Mouse (Mus musculus) limb, embryonic 11.5 days (tissue): Measurements from ENCODE around the gene Gcm2. TPM values are rescaled to one million over a fixed set of nuclear protein-coding genes. Genes with fewer than 3 reads are reported as not detected.

Source experiments
- ATAC-seq: fragments of 200-750 bp; cut with Nextera tagmentation; 2 replicates; pipeline ENCODE4 v1.8.0; 2017; ENCODE audit warnings: low read depth; ENCODE audit not compliant: insufficient number of reproducible peaks, low FRiP score, low TSS enrichment
- DNase-seq: peaks from one replicate; pipeline ENCODE4 v3.0.0-alpha.2; 2015; ENCODE audit warnings: low spot score
- H3K27ac ChIP-seq: fragments of 300-500 bp; sonication (generic); replicated peaks from 2 replicates; pipeline ENCODE4 v1.5.1; 2014; ENCODE audit warnings: low read depth, mild to moderate bottlenecking, low read length
- H3K27me3 ChIP-seq: fragments of 300-500 bp; sonication (generic); 2 replicates; pipeline ENCODE4 v1.6.1; 2014; ENCODE audit warnings: mild to moderate bottlenecking, low read length, mixed read lengths; ENCODE audit not compliant: control insufficient read depth, insufficient read depth
- H3K36me3 ChIP-seq: fragments of 300-500 bp; sonication (generic); 2 replicates; pipeline ENCODE4 v1.6.1; 2014; ENCODE audit warnings: mild to moderate bottlenecking, low read length, moderate library complexity, mixed read lengths; ENCODE audit not compliant: control insufficient read depth, insufficient read depth
- H3K4me1 ChIP-seq: fragments of 300-500 bp; sonication (generic); 2 replicates; pipeline ENCODE4 v1.6.1; 2014; ENCODE audit warnings: low read length, mixed read lengths; ENCODE audit not compliant: control insufficient read depth, insufficient read depth
- H3K4me2 ChIP-seq: fragments of 300-500 bp; sonication (generic); 2 replicates; pipeline ENCODE4 v1.6.1; 2014; ENCODE audit warnings: low read depth, mild to moderate bottlenecking, moderate library complexity; ENCODE audit not compliant: severe bottlenecking
- H3K4me3 ChIP-seq: fragments of 300-500 bp; sonication (generic); 2 replicates; pipeline ENCODE4 v1.5.1; 2014; ENCODE audit warnings: low read depth, low read length
- H3K9ac ChIP-seq: fragments of 300-500 bp; sonication (generic); 2 replicates; pipeline ENCODE4 v1.6.1; 2014; ENCODE audit warnings: mild to moderate bottlenecking, low read length
- H3K9me3 ChIP-seq: fragments of 300-500 bp; sonication (generic); 2 replicates; pipeline ENCODE4 v1.6.1; 2016; ENCODE audit warnings: low read length; ENCODE audit not compliant: control insufficient read depth
- WGBS: fragments of 180-500 bp; shearing (Covaris S2); extraction: QIAGEN DNeasy Blood & Tissue Kit; methylation state at CpG from one replicate; pipeline ENCODE4 v1.1.7; 2014; 5-methylcytosine and 5-hydroxymethylcytosine counted together
- polyA plus RNA-seq: library from polyadenylated mRNA; unstranded; fragments of >200 nt; fragmentation: Nextera tagmentation; extraction: Ambion mirVana; gene quantifications from 2 replicates; pipeline ENCODE4 v1.2.1, GENCODE M21; 2014

Gene Gcm2
- polyA plus RNA-seq, 1 experiment from 2014 or later: not detected

DNA sequence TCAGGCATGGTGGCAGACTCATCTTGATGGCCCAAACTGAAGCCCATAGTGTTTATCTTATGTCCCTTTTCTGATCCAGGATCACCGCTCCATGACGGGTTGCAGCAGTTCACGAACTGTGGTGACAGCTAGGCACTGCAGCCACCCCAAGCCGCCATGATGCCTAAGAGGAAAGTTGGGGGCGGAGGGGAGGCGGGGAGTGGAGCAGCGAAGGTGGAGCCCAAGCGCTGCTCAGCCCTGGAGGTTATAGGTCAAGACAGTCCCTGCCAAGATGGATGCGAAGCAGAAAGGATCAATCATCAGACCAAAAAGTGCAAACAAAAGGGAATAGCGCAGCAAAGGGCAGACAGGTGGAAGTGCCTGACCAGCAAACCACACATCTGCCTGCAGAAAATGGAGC is 19.6 kb downstream of the Gcm2 start:
- H3K9me3 ChIP-seq: no peaks in the 10 kb centered on the region
- H3K9ac ChIP-seq: no peak overlapping the region
- no peak overlapping the region for H3K4me2 ChIP-seq
- H3K27ac ChIP-seq: no peak overlapping the region
- ATAC-seq (no peak), DNase-seq (peak; percentile 24)
- 31% methylated on average over 10 of the region's 10 CpGs for WGBS
- H3K36me3 ChIP-seq: no peaks in the 10 kb centered on the region
- H3K27me3 ChIP-seq: no peaks in the 10 kb centered on the region
- H3K4me3 ChIP-seq: no peak overlapping the region
- H3K4me1 ChIP-seq: no peaks in the 10 kb centered on the region

DNA sequence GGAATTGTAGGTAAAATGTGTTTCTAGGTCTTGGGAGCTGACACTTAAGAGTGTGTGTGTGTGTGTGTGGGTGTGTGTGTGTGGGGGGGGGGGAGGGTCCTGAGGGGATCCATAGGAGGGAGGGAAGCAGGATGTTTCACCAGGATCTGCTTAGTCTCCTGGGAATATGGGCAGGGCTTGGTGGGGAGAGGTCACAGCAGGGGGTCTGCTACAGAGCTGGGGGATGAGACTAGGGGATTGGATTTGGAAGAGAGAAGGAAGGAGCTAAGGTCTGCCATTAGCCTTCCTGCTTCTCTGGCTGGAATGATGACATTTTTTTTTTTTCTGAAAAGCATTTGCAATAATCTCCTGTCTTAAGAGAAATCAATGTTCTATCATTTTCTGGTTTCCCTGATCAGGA is 22.1 kb downstream of the Gcm2 start:
- no peak overlapping the region for H3K9ac ChIP-seq
- ATAC-seq (no peak), DNase-seq (no peak)
- no peak overlapping the region for H3K27ac ChIP-seq
- H3K4me3 ChIP-seq: no peak overlapping the region
- no peaks in the 10 kb centered on the region for H3K9me3 ChIP-seq
- no peaks in the 10 kb centered on the region for H3K4me1 ChIP-seq
- H3K36me3 ChIP-seq: no peaks in the 10 kb centered on the region
- H3K27me3 ChIP-seq: no peaks in the 10 kb centered on the region
- H3K4me2 ChIP-seq: no peak overlapping the region

DNA sequence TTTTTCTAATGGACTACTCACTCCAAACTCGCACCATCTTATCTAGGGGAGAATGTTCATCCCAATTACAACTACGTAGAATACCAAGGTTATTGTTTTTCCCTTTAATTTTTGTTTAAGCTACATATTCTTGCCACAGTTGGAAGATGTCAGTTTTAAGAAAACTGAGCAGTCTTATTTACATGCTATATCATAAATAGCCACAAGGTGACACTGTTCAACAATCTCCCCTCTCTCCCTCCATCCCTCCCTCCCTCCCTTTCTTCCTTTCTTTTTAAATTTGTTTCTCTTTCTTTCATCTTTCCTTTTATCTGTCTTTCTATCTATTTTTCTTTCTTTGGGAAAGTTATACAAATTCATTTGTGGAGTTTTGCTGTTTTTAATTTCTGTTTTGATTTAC is 25.7 kb downstream of the Gcm2 start:
- Histone ChIP-seq H3K4me2 (no peak overlapping the region), H3K27me3 (no peaks in the 10 kb centered on the region), H3K9ac (no peak overlapping the region), H3K36me3 (no peaks in the 10 kb centered on the region), H3K4me3 (no peak overlapping the region), H3K27ac (no peak overlapping the region), H3K9me3 (no peaks in the 10 kb centered on the region), H3K4me1 (no peaks in the 10 kb centered on the region)
- ATAC-seq (no peak), DNase-seq (no peak)
- 18% methylated on average over 2 of the region's 2 CpGs for WGBS

DNA sequence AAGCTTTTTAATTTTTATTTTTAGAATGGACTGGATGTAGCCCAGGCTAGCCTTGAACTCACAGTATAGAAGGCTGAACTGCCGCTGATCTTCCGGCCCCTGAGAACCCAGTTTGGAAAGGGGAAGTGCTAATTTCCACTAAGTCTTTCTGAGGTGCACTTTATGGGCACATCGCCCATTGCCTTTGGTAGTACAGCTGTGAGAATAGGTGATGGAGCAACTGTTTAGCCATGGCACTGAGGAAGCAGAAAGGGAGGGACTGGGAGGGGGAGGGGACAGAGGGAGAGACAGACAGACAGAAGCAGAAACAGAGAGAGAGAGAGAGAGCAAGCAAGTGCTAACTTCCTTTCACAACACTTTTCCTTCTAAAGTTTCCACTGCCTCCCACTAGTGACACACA is 26.3 kb downstream of the Gcm2 start:
- Histone ChIP-seq H3K27me3 (no peaks in the 10 kb centered on the region), H3K4me1 (no peaks in the 10 kb centered on the region), H3K9me3 (no peaks in the 10 kb centered on the region), H3K27ac (no peak overlapping the region), H3K36me3 (no peaks in the 10 kb centered on the region), H3K9ac (no peak overlapping the region), H3K4me2 (no peak overlapping the region), H3K4me3 (no peak overlapping the region)
- DNase-seq (no peak), ATAC-seq (no peak)
- 84% methylated on average over 3 of the region's 3 CpGs for WGBS

DNA sequence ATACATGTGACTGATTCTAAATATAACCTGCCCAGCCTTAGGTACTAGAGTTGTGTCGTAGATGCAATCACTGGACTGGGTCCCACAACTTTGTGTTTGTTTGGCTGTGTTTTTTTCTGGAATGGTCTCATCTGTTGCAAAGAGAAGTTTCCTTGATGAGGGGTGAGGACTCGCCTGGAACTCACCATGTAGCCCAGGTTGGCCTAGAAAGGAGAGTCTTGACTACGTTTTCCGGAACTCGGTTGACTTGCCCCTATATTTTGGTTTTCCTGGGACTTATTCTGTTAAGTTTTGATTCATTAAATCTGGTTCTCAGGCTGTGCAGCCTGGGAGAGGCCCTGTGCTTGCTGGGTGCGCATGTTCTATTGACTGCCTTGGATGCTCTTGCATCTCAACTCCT is 30.1 kb downstream of the Gcm2 start:
- no peak overlapping the region for H3K9ac ChIP-seq
- H3K36me3 ChIP-seq: no peaks in the 10 kb centered on the region
- H3K9me3 ChIP-seq: no peaks in the 10 kb centered on the region
- ATAC-seq: no peak
- H3K4me3 ChIP-seq: no peak overlapping the region
- no peak for DNase-seq
- no peak overlapping the region for H3K27ac ChIP-seq
- WGBS: 91% methylated on average over 6 of the region's 6 CpGs
- H3K4me2 ChIP-seq: no peak overlapping the region
- H3K27me3 ChIP-seq: peaks cover 6% of the 10 kb centered on the region
- 0 out of 2 replicates have a peak, but pooled peaks cover 4% of the 10 kb centered on the region for H3K4me1 ChIP-seq

DNA sequence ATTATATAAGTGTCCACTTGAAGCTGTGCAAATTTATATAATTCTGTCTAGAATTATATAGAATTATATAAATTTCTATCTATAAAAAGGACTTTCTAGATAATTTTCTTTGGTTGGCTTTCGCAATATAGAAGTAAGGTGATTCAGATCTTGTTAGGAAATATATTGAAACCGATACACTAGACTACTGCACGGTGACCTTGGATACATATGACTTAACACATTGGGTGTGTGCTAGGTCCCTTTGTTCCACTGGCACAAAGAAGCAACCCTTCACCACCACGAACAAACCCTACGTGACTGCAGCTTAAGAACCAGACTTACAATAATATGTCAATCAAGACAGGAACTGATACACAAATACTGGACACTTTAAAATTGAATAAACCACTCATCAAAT is 31.0 kb downstream of the Gcm2 start:
- H3K4me2 ChIP-seq: no peak overlapping the region
- WGBS: 61% methylated on average over 5 of the region's 5 CpGs
- no peaks in the 10 kb centered on the region for H3K9me3 ChIP-seq
- no peak overlapping the region for H3K4me3 ChIP-seq
- no peak for DNase-seq
- 0 out of 2 replicates have a peak, but pooled peaks cover 4% of the 10 kb centered on the region for H3K4me1 ChIP-seq
- H3K9ac ChIP-seq: no peak overlapping the region
- H3K27ac ChIP-seq: no peak overlapping the region
- no peaks in the 10 kb centered on the region for H3K36me3 ChIP-seq
- no peak for ATAC-seq
- H3K27me3 ChIP-seq: peaks cover 6% of the 10 kb centered on the region

DNA sequence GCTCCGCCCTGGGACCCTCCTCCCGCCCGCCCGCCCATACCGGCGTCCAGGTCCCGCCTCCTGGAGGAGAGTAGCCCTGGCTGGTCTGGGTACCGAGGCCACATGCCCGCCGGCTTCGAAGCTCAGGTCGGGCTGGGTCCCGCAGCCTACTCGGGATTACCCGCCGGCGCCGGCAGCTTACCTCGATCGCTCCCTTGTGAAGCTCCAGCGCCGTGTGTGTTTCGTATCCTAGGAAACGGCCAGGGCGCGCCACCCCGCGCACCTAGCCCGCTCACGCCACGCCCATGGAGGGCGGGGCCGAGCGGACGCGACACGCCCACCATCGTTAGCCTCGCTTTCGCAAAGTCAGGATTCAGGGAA is 31.4 kb downstream of the Gcm2 start, which contains the start of gene Mak:
TSS of gene Mak (minus strand) at position 286 of the 360 bp plus-strand sequence.
- peak within 1 kb of the TSS; percentile 43 for H3K4me3 ChIP-seq
- peak within 1 kb of the TSS; percentile 82 for H3K4me2 ChIP-seq
- no peak within 1 kb of the TSS for H3K27ac ChIP-seq
- no peaks in the 10 kb centered on the region for H3K9me3 ChIP-seq
- H3K36me3 ChIP-seq: no peaks in the 10 kb centered on the region
- H3K27me3 ChIP-seq: peaks cover 6% of the 10 kb centered on the region
- WGBS: under 1% methylated on average over 35 of the region's 40 CpGs
- peak within 1 kb of the TSS; percentile 49 for H3K9ac ChIP-seq
- ATAC-seq (peak; percentile 92), DNase-seq (peak; percentile 85)
- 0 out of 2 replicates have a peak, but pooled peaks cover 4% of the 10 kb centered on the region for H3K4me1 ChIP-seq

DNA sequence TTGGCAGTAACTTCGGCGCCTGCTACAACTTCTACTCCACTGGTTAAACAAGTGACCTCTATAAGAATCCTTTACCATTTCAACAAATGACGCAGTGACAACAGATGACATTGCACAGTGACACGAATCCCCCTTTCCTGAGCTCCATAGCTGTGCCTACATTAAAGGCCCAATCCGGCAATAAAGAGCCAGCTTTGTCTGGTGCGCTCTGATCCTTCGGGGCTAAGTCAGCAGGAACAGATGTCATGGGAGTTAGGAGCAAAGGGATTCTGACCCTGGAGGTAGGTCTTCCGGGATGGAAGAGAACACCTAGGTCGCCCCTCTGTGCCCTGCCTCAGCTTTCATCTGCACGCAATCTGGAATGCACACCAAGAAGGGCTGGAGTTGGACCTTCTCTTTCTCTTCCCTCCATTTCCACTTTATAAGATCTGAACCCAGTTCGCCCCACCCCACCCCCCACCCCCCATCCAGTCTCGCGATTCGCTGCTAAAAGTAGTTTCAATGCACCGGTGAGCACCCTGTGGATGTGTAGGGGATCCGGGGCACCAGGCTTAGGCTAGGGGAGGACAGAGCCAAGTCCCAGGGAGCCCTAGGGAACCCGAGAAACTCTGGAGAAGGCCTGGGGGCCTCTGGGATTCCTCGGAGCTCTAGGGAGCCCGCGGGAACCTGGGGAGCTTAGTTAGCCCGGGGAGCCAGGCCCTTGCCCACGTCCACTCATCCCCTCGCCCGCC is 32.0 kb downstream of the Gcm2 start:
- peak overlapping the region; percentile 82 for H3K4me2 ChIP-seq
- WGBS: 6% methylated on average over 23 of the region's 24 CpGs
- no peaks in the 10 kb centered on the region for H3K9me3 ChIP-seq
- H3K27ac ChIP-seq: no peak overlapping the region
- peak overlapping the region; percentile 43 for H3K4me3 ChIP-seq
- 0 out of 2 replicates have a peak, but pooled peaks cover 4% of the 10 kb centered on the region for H3K4me1 ChIP-seq
- no peaks in the 10 kb centered on the region for H3K36me3 ChIP-seq
- peaks cover 6% of the 10 kb centered on the region for H3K27me3 ChIP-seq
- peak overlapping the region; percentile 49 for H3K9ac ChIP-seq
- DNase-seq (peak; percentile 25), ATAC-seq (no peak; the same call in 1 of the 2 replicates)

DNA sequence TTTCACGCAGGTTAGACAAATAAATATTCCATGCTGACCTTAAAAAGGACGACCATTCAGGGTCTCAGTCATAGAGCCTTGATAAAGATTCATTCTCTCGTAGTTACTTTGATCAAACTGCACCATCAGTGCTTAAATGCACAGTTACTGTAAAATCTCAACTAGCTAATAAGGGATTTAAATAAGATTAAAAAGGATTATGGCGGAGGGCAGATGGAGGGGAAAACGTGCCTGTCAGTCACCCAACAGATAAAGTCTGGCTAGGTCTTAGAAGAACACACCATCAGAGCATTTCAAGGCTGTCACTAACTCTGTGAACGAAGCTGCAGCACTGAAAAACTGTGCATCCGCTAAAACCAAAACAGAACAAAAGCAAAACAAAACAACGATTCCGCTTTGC is 32.9 kb downstream of the Gcm2 start:
- H3K27ac ChIP-seq: no peak overlapping the region
- no peaks in the 10 kb centered on the region for H3K9me3 ChIP-seq
- peaks cover 6% of the 10 kb centered on the region for H3K27me3 ChIP-seq
- ATAC-seq (no peak), DNase-seq (no peak)
- H3K4me1 ChIP-seq: 0 out of 2 replicates have a peak, but pooled peaks cover 4% of the 10 kb centered on the region
- no peaks in the 10 kb centered on the region for H3K36me3 ChIP-seq
- no peak overlapping the region for H3K4me3 ChIP-seq
- 72% methylated on average over 9 of the region's 9 CpGs for WGBS
- H3K9ac ChIP-seq: no peak overlapping the region
- no peak overlapping the region for H3K4me2 ChIP-seq
